Mouse (Mus musculus) ES-E14 (cell line): ENCODE measurements at regions not wholly inside any gene's neighbourhood (a gene's known extent, or its start where the extent isn't known, plus 50 kb on each side); places are given as distances from the start of the nearest gene placed in this dataset.

ENCODE experiments used
- DNase-seq: peaks from one replicate; pipeline ENCODE4 v3.0.0-alpha.2; 2013; ENCODE audit warnings: low read depth, low spot score
- H3K27ac ChIP-seq: 2 replicates; pipeline ENCODE4 v1.5.1; 2012; ENCODE audit warnings: low read depth, mild to moderate bottlenecking, low read length, moderate library complexity, mixed read lengths; ENCODE audit not compliant: poor library complexity, insufficient read depth, severe bottlenecking
- H3K36me3 ChIP-seq: 2 replicates; pipeline ENCODE4 v1.6.1; 2012; ENCODE audit warnings: mild to moderate bottlenecking, low read length, moderate library complexity, mixed read lengths; ENCODE audit not compliant: control insufficient read depth, poor library complexity, insufficient read depth, severe bottlenecking
- H3K4me1 ChIP-seq, 2 experiments: fragments of 150-350 bp in 1 of 2; sonication (generic) in 1 of 2; 2 replicates each; pipeline ENCODE4 v1.6.1; 2012; ENCODE audit warnings: low read length in 2 of 2, mild to moderate bottlenecking in 1 of 2, mixed read lengths in 1 of 2; ENCODE audit not compliant: control insufficient read depth in 2 of 2, insufficient read depth in 2 of 2, poor library complexity in 1 of 2
- H3K4me3 ChIP-seq, 2 experiments: fragments of 150-350 bp in 1 of 2; sonication (generic) in 1 of 2; 2 replicates each; pipeline ENCODE4 v1.5.1; 2012; ENCODE audit warnings: low read length in 2 of 2, low read depth in 1 of 2, mild to moderate bottlenecking in 1 of 2, mixed read lengths in 1 of 2; ENCODE audit not compliant: insufficient read depth in 1 of 2, poor library complexity in 1 of 2, severe bottlenecking in 1 of 2
- H3K9ac ChIP-seq: 2 replicates; pipeline ENCODE4 v1.6.1; 2012; ENCODE audit warnings: low read depth, mild to moderate bottlenecking, low read length, mixed read lengths; ENCODE audit not compliant: poor library complexity, insufficient read depth, severe bottlenecking
- H3K9me3 ChIP-seq: fragments of 150-350 bp; sonication (generic); 2 replicates; pipeline ENCODE4 v1.6.1; 2012; ENCODE audit warnings: low read depth, mild to moderate bottlenecking, low read length; ENCODE audit not compliant: control insufficient read depth, insufficient read depth
- CHD2 ChIP-seq: IDR thresholded peaks from 2 replicates; pipeline ENCODE4 v1.6.1; 2014; ENCODE audit warnings: mild to moderate bottlenecking, low read depth, low read length, inconsistent platforms
- HCFC1 ChIP-seq: IDR thresholded peaks from 2 replicates; pipeline ENCODE4 v1.6.1; 2012; ENCODE audit warnings: low read length, inconsistent platforms, borderline replicate concordance; ENCODE audit not compliant: insufficient read depth
- MAFK ChIP-seq: IDR thresholded peaks from 2 replicates; pipeline ENCODE4 v1.6.1; 2014; ENCODE audit warnings: mild to moderate bottlenecking, low read depth, low read length, inconsistent platforms; ENCODE audit not compliant: insufficient read depth
- ZC3H11A ChIP-seq: IDR thresholded peaks from 2 replicates; pipeline ENCODE4 v1.6.1; 2012; ENCODE audit warnings: low read depth, mild to moderate bottlenecking, inconsistent platforms, low read length, borderline replicate concordance
- ZNF384 ChIP-seq: IDR thresholded peaks from 2 replicates; pipeline ENCODE4 v1.6.1; 2012; ENCODE audit warnings: low read depth, low read length, inconsistent platforms
- in situ Hi-C, 2 experiments: fragments of 600-800 bp; cut with MboI; formaldehyde crosslinking; loops; one replicate each; pipeline ENCODE4 v1.15.1; 2025; ENCODE audit warnings: low sequenced_read_pairs in 2 of 2, inconsistent platforms in 1 of 2; ENCODE audit not compliant: unreplicated experiment in 2 of 2

DNA sequence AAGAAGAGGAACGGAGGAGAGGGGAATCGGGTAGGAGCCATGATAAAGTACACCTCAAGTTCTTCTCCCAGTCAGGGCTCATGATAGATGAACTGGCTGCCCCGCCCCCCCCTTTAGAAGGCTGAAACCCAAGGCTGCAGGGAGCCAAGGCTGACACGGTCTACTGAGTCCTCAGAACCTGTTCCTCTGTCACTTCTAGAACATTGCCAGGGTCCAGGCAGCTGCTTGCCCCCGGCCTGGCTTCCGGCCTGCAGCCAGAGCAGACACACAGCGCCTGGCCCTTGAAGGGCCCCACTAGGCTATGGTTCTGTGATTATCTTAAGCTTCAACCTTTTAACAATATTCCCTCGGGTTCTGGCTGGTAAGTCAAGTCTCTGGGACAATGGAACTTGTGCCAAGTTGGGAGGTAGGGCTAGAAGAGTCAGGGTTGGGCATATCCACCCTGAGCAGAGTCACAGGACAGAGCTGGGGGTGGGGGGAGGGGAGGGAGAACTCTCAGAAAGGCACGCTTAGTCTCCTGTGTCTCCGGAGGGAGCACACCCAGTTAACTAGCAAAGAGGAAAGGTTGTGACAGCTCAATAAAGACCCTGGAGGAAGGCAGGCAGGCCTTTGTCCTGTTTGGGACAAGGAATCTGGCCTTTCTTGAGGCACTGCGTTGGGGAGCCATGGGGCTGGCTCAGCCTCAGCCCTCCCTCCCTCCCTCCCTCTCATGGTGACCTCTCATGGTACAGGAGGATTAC, 57.6 kb upstream of the Slc45a1 start:
- DNase-seq, result no peak
- Histone ChIP-seq H3K4me3 (no peak overlapping the region), H3K36me3 (no peaks in the 10 kb centered on the region), H3K9me3 (no peaks in the 10 kb centered on the region), H3K4me1 (no peaks in the 10 kb centered on the region), H3K9ac (no peak overlapping the region), H3K27ac (no peak overlapping the region)
- TF ChIP-seq MAFK, result no peak
- no peak for TF ChIP-seq ZNF384
- no peak for TF ChIP-seq CHD2
- no peak for TF ChIP-seq ZC3H11A
- TF ChIP-seq HCFC1, result no peak
- in situ Hi-C loops, result no loop called here

GRCm38 (mm10) chr4:150708572-150708984, 56.6 kb upstream of the Slc45a1 start:
- H3K9ac ChIP-seq, result no peak overlapping the region
- H3K27ac ChIP-seq, result no peak overlapping the region
- no peak for DNase-seq
- no peak for TF ChIP-seq ZNF384
- TF ChIP-seq HCFC1, result no peak
- no peak for TF ChIP-seq MAFK
- TF ChIP-seq ZC3H11A, result 0 out of 2 replicates have a peak, but pooled peaks have one; percentile 4
- TF ChIP-seq CHD2, result no peak
- H3K4me3 ChIP-seq, result no peak overlapping the region
- H3K4me1 ChIP-seq, result no peaks in the 10 kb centered on the region
- in situ Hi-C loops, result no loop called here
- H3K36me3 ChIP-seq, result no peaks in the 10 kb centered on the region
- H3K9me3 ChIP-seq, result no peaks in the 10 kb centered on the region

- in situ Hi-C loops, result no loop called here
- no peak for TF ChIP-seq MAFK
- no peak for TF ChIP-seq ZC3H11A
- TF ChIP-seq CHD2, result no peak
- TF ChIP-seq HCFC1, result no peak
- no peak for TF ChIP-seq ZNF384
- H3K27ac ChIP-seq, result no peak overlapping the region
- H3K9ac ChIP-seq, result no peak overlapping the region
- H3K9me3 ChIP-seq, result no peaks in the 10 kb centered on the region
- no peaks in the 10 kb centered on the region for H3K36me3 ChIP-seq
- no peak for DNase-seq
- H3K4me1 ChIP-seq, result no peaks in the 10 kb centered on the region
- no peak overlapping the region for H3K4me3 ChIP-seq
Observed at GRCm38 (mm10) chr4:150707725-150708571, 56.0 kb upstream of the Slc45a1 start.

GRCm38 (mm10) chr4:150706793-150707724, 55.1 kb upstream of the Slc45a1 start:
- no peaks in the 10 kb centered on the region for H3K9me3 ChIP-seq
- no peak for DNase-seq
- H3K9ac ChIP-seq, result no peak overlapping the region
- H3K36me3 ChIP-seq, result no peaks in the 10 kb centered on the region
- H3K4me3 ChIP-seq, result peak overlapping the region in 1 of 2 experiments; percentile 26; a peak in 1 of 4 replicates
- no peaks in the 10 kb centered on the region for H3K4me1 ChIP-seq
- no peak overlapping the region for H3K27ac ChIP-seq
- in situ Hi-C loops, result no loop called here
- TF ChIP-seq CHD2, result no peak
- no peak for TF ChIP-seq ZC3H11A
- no peak for TF ChIP-seq HCFC1
- no peak for TF ChIP-seq ZNF384
- no peak for TF ChIP-seq MAFK
